Mouse (Mus musculus) midbrain, embryonic 10.5 days (tissue): ENCODE data around the gene 1700029I15Rik. TPM values are rescaled to one million over a fixed set of nuclear protein-coding genes. Genes with fewer than 3 reads are reported as not detected.
"Not testable (repeated sequence)": the region's sequence is repeated elsewhere in the genome, so short reads cannot be mapped to it uniquely, and the experiment has no call there.

ENCODE experiments used
- DNase-seq: peaks from one replicate; pipeline ENCODE4 v3.0.0-alpha.2; 2017; ENCODE audit warnings: low spot score
- H3K27ac ChIP-seq: fragments of 300-500 bp; sonication (generic); replicated peaks from 2 replicates; pipeline ENCODE4 v1.5.1; 2016; ENCODE audit warnings: mild to moderate bottlenecking
- H3K27me3 ChIP-seq: fragments of 300-500 bp; sonication (generic); 2 replicates; pipeline ENCODE4 v1.6.1; 2016; ENCODE audit warnings: low read depth, mild to moderate bottlenecking; ENCODE audit not compliant: poor library complexity, severe bottlenecking
- H3K36me3 ChIP-seq: fragments of 300-500 bp; sonication (generic); 2 replicates; pipeline ENCODE4 v1.6.1; 2016; ENCODE audit warnings: mild to moderate bottlenecking, moderate library complexity
- H3K4me1 ChIP-seq: fragments of 300-500 bp; sonication (generic); 2 replicates; pipeline ENCODE4 v1.6.1; 2016
- H3K4me3 ChIP-seq: fragments of 300-500 bp; sonication (generic); 2 replicates; pipeline ENCODE4 v1.5.1; 2016; ENCODE audit warnings: mild to moderate bottlenecking, moderate library complexity
- H3K9me3 ChIP-seq: fragments of 300-500 bp; sonication (generic); replicated peaks from 2 replicates; pipeline ENCODE4 v1.6.1; 2016; ENCODE audit warnings: mild to moderate bottlenecking
- WGBS: fragments of 180-500 bp; shearing (Covaris S2); methylation state at CpG from one replicate; pipeline ENCODE4 v1.1.7; 2016; 5-methylcytosine and 5-hydroxymethylcytosine counted together
- polyA plus RNA-seq: library from polyadenylated mRNA; unstranded; fragments of >200 nt; fragmentation: Nextera tagmentation; extraction: Ambion mirVana; gene quantifications from 2 replicates; pipeline ENCODE4 v1.2.1, GENCODE M21; 2016

Gene 1700029I15Rik
- polyA plus RNA-seq, 1 experiment from 2014 or later: 4.1 TPM

DNA sequence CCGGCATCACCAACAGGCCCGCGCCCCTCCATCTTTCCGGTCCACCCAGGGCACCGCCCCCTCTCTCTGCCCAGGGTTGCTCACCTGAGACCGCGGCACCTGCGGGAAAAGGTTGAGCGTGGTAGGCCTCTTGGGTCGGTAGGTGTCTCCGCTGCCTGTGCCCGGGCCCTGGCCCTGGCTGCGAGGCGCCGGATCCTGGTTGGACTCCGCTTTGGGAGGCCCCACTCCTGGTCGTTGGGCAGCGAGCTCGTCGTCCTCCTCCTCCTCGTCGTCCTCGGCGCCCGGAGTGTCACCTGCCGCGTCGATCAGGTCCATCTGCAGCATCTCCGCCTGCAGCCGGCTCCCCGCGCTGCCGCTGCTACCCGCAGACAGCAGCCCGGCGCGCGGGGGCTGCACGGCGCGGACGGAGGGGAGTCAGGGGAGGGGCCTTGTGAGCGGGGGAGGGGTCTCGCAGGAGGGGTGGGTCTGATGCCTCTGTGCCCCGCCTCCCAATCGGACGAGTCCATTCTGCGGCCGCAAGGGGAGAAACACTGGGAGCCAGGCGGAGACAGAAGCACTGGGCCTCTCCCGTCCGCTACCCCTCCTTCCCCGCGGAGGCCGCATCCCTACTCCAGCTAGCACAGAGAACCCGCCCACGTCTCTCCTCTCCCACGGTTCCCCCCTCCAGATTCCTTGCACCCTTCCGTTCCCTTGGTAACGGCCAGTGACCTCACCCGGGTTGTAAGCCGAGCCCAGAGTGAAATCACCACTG lies 6.7 kb downstream of the 1700029I15Rik start:
- peak; percentile 99 for DNase-seq
- H3K4me3 ChIP-seq: peak overlapping the region; percentile 66
- peaks cover 21% of the 10 kb centered on the region for H3K27me3 ChIP-seq
- peaks cover 68% of the 10 kb centered on the region for H3K4me1 ChIP-seq
- H3K27ac ChIP-seq: peak overlapping the region; percentile 93
- peaks cover 41% of the 10 kb centered on the region for H3K36me3 ChIP-seq
- H3K9me3 ChIP-seq: no peaks in the 10 kb centered on the region
- WGBS: under 1% methylated on average over 61 of the region's 62 CpGs

- H3K27me3 ChIP-seq: peaks cover 25% of the 10 kb centered on the region
- H3K36me3 ChIP-seq: peaks cover 35% of the 10 kb centered on the region
- peaks cover 73% of the 10 kb centered on the region for H3K4me1 ChIP-seq
- peak overlapping the region; percentile 66 for H3K4me3 ChIP-seq
- WGBS: 2% methylated on average over 10 of the region's 10 CpGs
- no peak for DNase-seq
- H3K27ac ChIP-seq: peak overlapping the region; percentile 93
- H3K9me3 ChIP-seq: no peaks in the 10 kb centered on the region
These were observed 7.3 kb downstream of the 1700029I15Rik start for GRCm38 (mm10) chr2:92389645-92390044.

DNA sequence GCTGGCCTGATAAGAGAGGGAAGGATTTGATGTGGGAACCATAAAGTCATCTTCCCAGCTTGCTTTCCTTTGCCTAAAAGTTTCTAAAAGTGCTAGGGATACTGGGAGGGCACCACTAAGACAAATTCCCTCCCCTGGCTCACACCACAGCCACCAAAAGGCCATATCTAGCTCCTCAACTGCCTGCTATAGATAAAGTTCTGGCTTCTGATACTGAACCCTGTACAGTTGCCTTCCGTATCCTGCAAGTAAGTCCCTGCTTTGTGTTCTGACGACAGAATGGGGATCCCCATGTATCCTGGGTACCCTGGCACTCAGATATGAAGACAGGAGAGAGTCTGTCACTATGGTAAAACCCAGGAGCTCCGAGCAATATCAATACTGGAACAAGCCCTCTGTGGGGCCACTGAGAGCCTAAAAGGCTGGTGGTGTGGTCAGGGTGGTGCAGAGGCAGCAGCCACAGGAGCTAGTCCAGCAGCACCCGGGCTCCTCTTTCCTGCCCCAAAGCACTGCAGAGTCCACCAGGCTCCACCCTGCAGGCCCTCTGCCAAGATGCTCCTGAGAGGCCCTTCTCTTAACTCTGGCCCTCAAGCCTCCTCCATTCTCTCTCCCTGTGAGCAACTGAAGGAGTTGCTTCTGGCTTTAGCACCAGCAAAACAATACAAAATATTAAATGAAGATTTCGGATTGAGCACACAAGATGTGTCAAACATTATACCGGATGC lies 8.0 kb downstream of the 1700029I15Rik start:
- peaks cover 73% of the 10 kb centered on the region for H3K4me1 ChIP-seq
- peaks cover 25% of the 10 kb centered on the region for H3K27me3 ChIP-seq
- peaks cover 28% of the 10 kb centered on the region for H3K36me3 ChIP-seq
- H3K4me3 ChIP-seq: peak overlapping the region; percentile 66
- H3K9me3 ChIP-seq: no peaks in the 10 kb centered on the region
- 79% methylated on average over 6 of the region's 6 CpGs for WGBS
- H3K27ac ChIP-seq: peak overlapping the region; percentile 93
- no peak for DNase-seq

DNA sequence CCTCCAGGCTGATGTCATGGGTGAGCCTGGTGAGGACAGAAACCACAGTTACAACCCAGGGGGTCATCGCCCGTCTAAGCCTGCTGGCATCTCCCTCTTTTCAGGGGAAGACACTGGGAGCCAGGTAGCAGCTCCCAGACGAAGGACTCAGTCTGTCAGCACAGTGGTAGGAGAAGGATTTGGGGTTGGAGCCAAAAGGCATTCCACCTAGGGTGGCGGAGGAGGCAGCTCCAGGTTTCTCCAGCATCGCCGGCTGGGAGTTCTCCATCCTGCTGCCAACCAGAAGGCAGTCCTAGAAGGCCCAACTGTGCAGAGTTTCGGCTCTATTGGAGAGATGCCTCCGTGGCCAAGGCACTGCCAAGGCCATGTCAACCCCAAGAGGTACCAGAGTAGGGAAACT lies 8.8 kb downstream of the 1700029I15Rik start:
- no peak for DNase-seq
- peak overlapping the region; percentile 66 for H3K4me3 ChIP-seq
- 89% methylated on average over 8 of the region's 8 CpGs for WGBS
- H3K27ac ChIP-seq: peak overlapping the region; percentile 93
- peaks cover 73% of the 10 kb centered on the region for H3K4me1 ChIP-seq
- peaks cover 20% of the 10 kb centered on the region for H3K36me3 ChIP-seq
- H3K27me3 ChIP-seq: peaks cover 25% of the 10 kb centered on the region
- H3K9me3 ChIP-seq: no peaks in the 10 kb centered on the region

- Histone ChIP-seq H3K4me3 (peak overlapping the region; percentile 66), H3K36me3 (peaks cover 13% of the 10 kb centered on the region), H3K4me1 (peaks cover 77% of the 10 kb centered on the region), H3K9me3 (no peaks in the 10 kb centered on the region), H3K27me3 (peaks cover 25% of the 10 kb centered on the region), H3K27ac (peak overlapping the region; percentile 93)
- DNase-seq: no peak
- WGBS: 31% methylated on average over 11 of the region's 11 CpGs
These were observed 9.5 kb downstream of the 1700029I15Rik start for GRCm38 (mm10) chr2:92391703-92392317.

- H3K4me1 ChIP-seq: peaks cover 80% of the 10 kb centered on the region
- peak overlapping the region; percentile 93 for H3K27ac ChIP-seq
- WGBS: 3% methylated on average over 26 of the region's 26 CpGs
- H3K9me3 ChIP-seq: no peaks in the 10 kb centered on the region
- peaks cover 6% of the 10 kb centered on the region for H3K36me3 ChIP-seq
- peak overlapping the region; percentile 66 for H3K4me3 ChIP-seq
- H3K27me3 ChIP-seq: peaks cover 25% of the 10 kb centered on the region
- DNase-seq: peak; percentile 79
These were observed 10.3 kb downstream of the 1700029I15Rik start for GRCm38 (mm10) chr2:92392318-92393264.

GRCm38 (mm10) chr2:92395535-92395934 lies 13.2 kb downstream of the 1700029I15Rik start:
- H3K4me1 ChIP-seq: peaks cover 78% of the 10 kb centered on the region
- no peaks in the 10 kb centered on the region for H3K9me3 ChIP-seq
- WGBS: 93% methylated on average over 3 of the region's 3 CpGs
- no peak overlapping the region for H3K27ac ChIP-seq
- no peak overlapping the region for H3K4me3 ChIP-seq
- no peak for DNase-seq
- H3K36me3 ChIP-seq: no peaks in the 10 kb centered on the region
- H3K27me3 ChIP-seq: peaks cover 29% of the 10 kb centered on the region

DNA sequence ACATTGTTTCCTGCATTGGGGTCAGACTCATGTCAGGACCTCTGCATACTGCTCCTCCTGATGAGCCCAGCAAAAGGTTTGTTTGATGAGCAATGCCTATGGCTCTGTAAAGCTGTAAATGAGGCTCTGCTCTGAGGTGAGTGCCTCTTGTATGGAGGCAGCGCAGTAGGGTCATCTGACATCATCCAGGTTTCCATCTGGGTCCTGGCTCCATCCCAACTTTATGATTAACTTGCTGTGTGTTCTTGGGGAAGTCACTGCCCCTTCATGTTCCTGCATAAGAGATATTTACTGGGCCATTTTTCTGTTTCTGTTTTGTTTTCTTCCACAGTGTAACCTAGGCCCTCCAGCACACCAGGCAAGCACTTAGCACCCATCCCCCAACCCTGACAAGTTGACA lies 15.1 kb downstream of the 1700029I15Rik start:
- H3K4me3 ChIP-seq: no peak overlapping the region
- no peaks in the 10 kb centered on the region for H3K36me3 ChIP-seq
- H3K27me3 ChIP-seq: peaks cover 19% of the 10 kb centered on the region; the same call in 1 of the 2 replicates
- H3K9me3 ChIP-seq: no peaks in the 10 kb centered on the region
- H3K4me1 ChIP-seq: peaks cover 74% of the 10 kb centered on the region
- H3K27ac ChIP-seq: peak overlapping the region; percentile 76
- no peak for DNase-seq
- 90% methylated on average over 1 of the region's 1 CpGs for WGBS

DNA sequence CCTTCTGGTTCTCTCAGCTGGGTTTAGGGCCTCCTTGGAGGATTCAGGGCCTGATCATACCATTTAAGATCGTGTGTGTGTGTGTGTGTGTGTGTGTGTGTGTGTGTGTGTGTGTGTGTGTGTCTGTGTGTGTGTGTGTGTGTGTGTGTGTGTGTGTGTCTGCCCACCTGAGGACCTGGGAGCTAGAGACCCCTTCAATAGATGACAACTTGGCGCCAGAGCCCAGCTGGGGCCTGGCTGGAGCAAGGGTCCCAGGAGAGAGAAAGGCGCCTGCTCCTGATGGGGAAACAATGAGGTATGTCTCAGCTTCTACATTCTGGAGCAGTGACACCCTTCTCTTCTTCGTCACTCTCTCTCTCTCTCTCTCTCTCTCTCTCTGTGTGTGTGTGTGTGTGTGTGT lies 17.5 kb downstream of the 1700029I15Rik start:
- WGBS: 59% methylated on average over 4 of the region's 4 CpGs
- H3K27ac ChIP-seq: 0 out of 2 replicates have a peak overlapping the region, but pooled peaks have one; percentile 18
- not testable (repeated sequence) for H3K27me3 ChIP-seq, H3K9me3 ChIP-seq, DNase-seq
- H3K36me3 ChIP-seq: peaks cover 19% of the 10 kb centered on the region
- H3K4me1 ChIP-seq: peaks cover 66% of the 10 kb centered on the region
- H3K4me3 ChIP-seq: peak overlapping the region; percentile 80

- peaks cover 71% of the 10 kb centered on the region for H3K4me1 ChIP-seq
- H3K4me3 ChIP-seq: peak overlapping the region; percentile 80
- no peaks in the 10 kb centered on the region for H3K9me3 ChIP-seq
- H3K36me3 ChIP-seq: peaks cover 27% of the 10 kb centered on the region
- 0 out of 2 replicates have a peak, but pooled peaks cover 5% of the 10 kb centered on the region for H3K27me3 ChIP-seq
- H3K27ac ChIP-seq: peak overlapping the region; percentile 91
- DNase-seq: no peak
- WGBS: 2% methylated on average over 21 of the region's 22 CpGs
These were observed 18.3 kb downstream of the 1700029I15Rik start for GRCm38 (mm10) chr2:92400682-92401081.

DNA sequence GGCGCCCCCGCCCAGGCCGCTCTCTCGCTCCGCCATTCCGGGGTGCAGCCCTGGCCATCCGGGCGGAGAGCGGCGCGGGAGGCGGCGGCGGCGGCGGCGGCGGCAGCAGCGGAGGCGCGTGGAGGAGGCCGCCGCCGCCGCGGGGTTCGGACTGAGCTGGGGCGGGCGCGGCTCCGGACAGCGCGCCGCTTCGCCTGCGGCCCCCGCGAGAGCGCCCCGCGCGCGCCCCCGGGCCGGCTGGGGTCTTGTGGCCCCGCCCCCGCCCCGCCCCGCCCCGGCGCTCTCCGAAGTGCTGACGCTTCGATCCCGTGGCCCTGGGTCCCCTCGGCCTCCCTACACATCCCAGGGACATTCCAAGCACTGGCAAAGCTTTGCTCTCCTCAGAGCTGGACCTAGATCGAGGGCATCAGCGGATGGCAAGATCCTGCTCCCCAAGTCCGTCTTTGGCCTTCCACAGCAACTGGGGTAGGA lies 18.8 kb downstream of the 1700029I15Rik start, which contains the start of gene Mapk8ip1:
Gene Mapk8ip1 (minus strand): TSS at position 173 of the 471 bp plus-strand sequence.
- DNase-seq: peak; percentile 57
- Histone ChIP-seq H3K9me3 (no peaks in the 10 kb centered on the region), H3K27ac (peak within 1 kb of the TSS; percentile 91), H3K4me1 (peaks cover 75% of the 10 kb centered on the region), H3K27me3 (0 out of 2 replicates have a peak, but pooled peaks cover 5% of the 10 kb centered on the region), H3K36me3 (peaks cover 31% of the 10 kb centered on the region), H3K4me3 (peak within 1 kb of the TSS; percentile 80)
- WGBS: 7% methylated on average over 54 of the region's 59 CpGs
